Mouse (Mus musculus) embryo, embryonic 11.5 days (tissue): ENCODE results near the gene Fuom.
"Not testable (repeated sequence)": the region's sequence is repeated elsewhere in the genome, so short reads cannot be mapped to it uniquely, and the experiment has no call there.

Source experiments
- DNase-seq: peaks from one replicate; pipeline ENCODE4 v3.0.0-alpha.2; 2012; ENCODE audit warnings: low read depth, low spot score

Gene Fuom

GRCm38 (mm10) chr7:140101993-140102860 lies at the start of gene Fuom:
Fuom (minus strand) TSS chr7:140102441.
- DNase-seq, result peak; percentile 56

GRCm38 (mm10) chr7:140144550-140144949 lies 42.3 kb upstream of the Fuom start:
- no peak for DNase-seq

- peak; percentile 40 for DNase-seq
Observed at GRCm38 (mm10) chr7:140141350-140141749, 39.1 kb upstream of the Fuom start.

GRCm38 (mm10) chr7:140138021-140138310 lies 35.7 kb upstream of the Fuom start:
- DNase-seq, result no peak

- peak; percentile 91 for DNase-seq
Observed at GRCm38 (mm10) chr7:140137135-140138020, 35.1 kb upstream of the Fuom start, which contains the start of gene Mtg1. Mtg1 (plus strand) TSS chr7:140137564.

- DNase-seq, result no peak
Observed at GRCm38 (mm10) chr7:140135106-140135770, 33.0 kb upstream of the Fuom start.

- DNase-seq, result not testable (repeated sequence)
Observed at GRCm38 (mm10) chr7:140134033-140134432, 31.8 kb upstream of the Fuom start.

GRCm38 (mm10) chr7:140132184-140132583 lies 29.9 kb upstream of the Fuom start:
- not testable (repeated sequence) for DNase-seq

- DNase-seq, result no peak
Observed at GRCm38 (mm10) chr7:140127911-140128310, 25.7 kb upstream of the Fuom start.

- DNase-seq, result no peak
Observed at GRCm38 (mm10) chr7:140126934-140127333, 24.7 kb upstream of the Fuom start.

GRCm38 (mm10) chr7:140126022-140126350 lies 23.7 kb upstream of the Fuom start:
- DNase-seq, result no peak

GRCm38 (mm10) chr7:140125278-140126021 lies 23.2 kb upstream of the Fuom start:
- DNase-seq, result peak; percentile 83

GRCm38 (mm10) chr7:140124382-140124781 lies 22.1 kb upstream of the Fuom start:
- DNase-seq, result no peak

GRCm38 (mm10) chr7:140122765-140123164 lies 20.5 kb upstream of the Fuom start:
- DNase-seq, result no peak

- DNase-seq, result no peak
Observed at GRCm38 (mm10) chr7:140121338-140121910, 19.2 kb upstream of the Fuom start.

- DNase-seq, result no peak
Observed at GRCm38 (mm10) chr7:140120484-140120883, 18.2 kb upstream of the Fuom start.

GRCm38 (mm10) chr7:140116329-140117054 lies 14.3 kb upstream of the Fuom start, which contains the start of gene Echs1:
Echs1 (minus strand) TSS chr7:140116476.
- peak; percentile 76 for DNase-seq

- peak; percentile 44 for DNase-seq
Observed at GRCm38 (mm10) chr7:140115583-140116328, 13.5 kb upstream of the Fuom start, which contains the start of gene Paox. Paox (plus strand) TSS chr7:140115799.

- DNase-seq, result no peak
Observed at GRCm38 (mm10) chr7:140111943-140112342, 9.7 kb upstream of the Fuom start.
